Mouse (Mus musculus) thymus, adult 2 months (tissue): Measurements from ENCODE around the gene Lrrtm4. TPM values are rescaled to one million over a fixed set of nuclear protein-coding genes. Genes with fewer than 3 reads are reported as not detected.

Experiments
- DNase-seq: peaks from one replicate; pipeline ENCODE4 v3.0.0; 2021
- H3K27ac ChIP-seq: fragments of 200-500 bp; 2 replicates; pipeline ENCODE4 v1.5.1; 2012; ENCODE audit warnings: low read length, control low read depth; ENCODE audit not compliant: control insufficient read depth, insufficient read depth
- H3K27me3 ChIP-seq: fragments of 200-500 bp; 2 replicates; pipeline ENCODE4 v1.6.1; 2012; ENCODE audit warnings: mild to moderate bottlenecking, low read length, moderate library complexity, mixed read lengths; ENCODE audit not compliant: control insufficient read depth, insufficient read depth
- H3K36me3 ChIP-seq: fragments of 200-500 bp; 2 replicates; pipeline ENCODE4 v1.6.1; 2012; ENCODE audit warnings: mild to moderate bottlenecking, low read length, moderate library complexity; ENCODE audit not compliant: control insufficient read depth, insufficient read depth
- H3K4me1 ChIP-seq: fragments of 200-500 bp; replicated peaks from 2 replicates; pipeline ENCODE4 v1.6.1; 2012; ENCODE audit warnings: low read length; ENCODE audit not compliant: control insufficient read depth, insufficient read depth
- H3K4me3 ChIP-seq: fragments of 200-500 bp; 2 replicates; pipeline ENCODE4 v1.5.1; 2012; ENCODE audit warnings: mild to moderate bottlenecking, low read length, control low read depth, moderate library complexity; ENCODE audit not compliant: control insufficient read depth, insufficient read depth
- CTCF ChIP-seq: fragments of 200-500 bp; IDR thresholded peaks from 2 replicates; pipeline ENCODE4 v1.5.1; 2012; ENCODE audit warnings: mild to moderate bottlenecking, control low read depth, low read length, moderate library complexity, borderline replicate concordance; ENCODE audit not compliant: control insufficient read depth, poor library complexity, insufficient read depth; ENCODE audit errors: extremely low read depth
- POLR2A ChIP-seq: fragments of 200-500 bp; IDR thresholded peaks from 2 replicates; pipeline ENCODE4 v1.6.1; 2012; ENCODE audit warnings: mild to moderate bottlenecking, low read length, control low read depth, moderate library complexity; ENCODE audit not compliant: control insufficient read depth, poor library complexity, insufficient read depth; ENCODE audit errors: extremely low read depth
- WGBS: fragments of 180-500 bp; shearing (Covaris S2); methylation state at CpG from one replicate; pipeline ENCODE4 v1.1.7; 2018; 5-methylcytosine and 5-hydroxymethylcytosine counted together
- polyA plus RNA-seq: library from polyadenylated mRNA; depleted of rRNA; stranded (reverse); fragments of >200 nt; gene quantifications from 2 replicates; pipeline ENCODE4 v1.2.3, GENCODE M21; 2012

Gene Lrrtm4
- polyA plus RNA-seq, 1 experiment, result not detected

- TF ChIP-seq CTCF (no peak), POLR2A (no peak)
- no peak for DNase-seq
- H3K36me3 ChIP-seq, result no peaks in the 10 kb centered on the region
- H3K27ac ChIP-seq, result no peak overlapping the region
- no peak overlapping the region for H3K4me3 ChIP-seq
- no peaks in the 10 kb centered on the region for H3K27me3 ChIP-seq
- H3K4me1 ChIP-seq, result no peaks in the 10 kb centered on the region
- 94% methylated on average over 4 of the region's 4 CpGs for WGBS
These were observed 606.8 kb downstream of the Lrrtm4 start for GRCm38 (mm10) chr6:80625509-80625908.

- Histone ChIP-seq H3K4me1 (no peaks in the 10 kb centered on the region), H3K27ac (no peak overlapping the region), H3K27me3 (no peaks in the 10 kb centered on the region), H3K4me3 (no peak overlapping the region), H3K36me3 (no peaks in the 10 kb centered on the region)
- 92% methylated on average over 5 of the region's 5 CpGs for WGBS
- no peak for DNase-seq
- TF ChIP-seq POLR2A (no peak), CTCF (no peak)
These were observed 644.1 kb downstream of the Lrrtm4 start for GRCm38 (mm10) chr6:80662729-80663128.

GRCm38 (mm10) chr6:80664039-80664438 is 645.4 kb downstream of the Lrrtm4 start:
- no peak overlapping the region for H3K27ac ChIP-seq
- H3K4me3 ChIP-seq, result no peak overlapping the region
- WGBS, result 91% methylated on average over 4 of the region's 4 CpGs
- TF ChIP-seq POLR2A (no peak), CTCF (no peak)
- H3K27me3 ChIP-seq, result no peaks in the 10 kb centered on the region
- no peak for DNase-seq
- H3K4me1 ChIP-seq, result no peaks in the 10 kb centered on the region
- no peaks in the 10 kb centered on the region for H3K36me3 ChIP-seq

GRCm38 (mm10) chr6:80704183-80704582 is 685.5 kb downstream of the Lrrtm4 start:
- Histone ChIP-seq H3K4me1 (no peaks in the 10 kb centered on the region), H3K27ac (no peak overlapping the region), H3K36me3 (no peaks in the 10 kb centered on the region), H3K27me3 (no peaks in the 10 kb centered on the region), H3K4me3 (no peak overlapping the region)
- TF ChIP-seq CTCF (no peak), POLR2A (no peak)
- DNase-seq, result no peak
- 79% methylated on average over 2 of the region's 2 CpGs for WGBS

- H3K36me3 ChIP-seq, result no peaks in the 10 kb centered on the region
- no peak overlapping the region for H3K4me3 ChIP-seq
- H3K27me3 ChIP-seq, result no peaks in the 10 kb centered on the region
- no peak overlapping the region for H3K27ac ChIP-seq
- WGBS, result 96% methylated on average over 5 of the region's 5 CpGs
- DNase-seq, result no peak
- TF ChIP-seq POLR2A (no peak), CTCF (no peak)
- H3K4me1 ChIP-seq, result no peaks in the 10 kb centered on the region
These were observed 701.8 kb downstream of the Lrrtm4 start for GRCm38 (mm10) chr6:80720468-80720867.

- WGBS, result 94% methylated on average over 3 of the region's 3 CpGs
- no peaks in the 10 kb centered on the region for H3K4me1 ChIP-seq
- H3K4me3 ChIP-seq, result no peak overlapping the region
- H3K36me3 ChIP-seq, result no peaks in the 10 kb centered on the region
- no peaks in the 10 kb centered on the region for H3K27me3 ChIP-seq
- H3K27ac ChIP-seq, result no peak overlapping the region
- TF ChIP-seq POLR2A (no peak), CTCF (no peak)
- no peak for DNase-seq
These were observed 714.7 kb downstream of the Lrrtm4 start for GRCm38 (mm10) chr6:80733416-80733815.

GRCm38 (mm10) chr6:80750769-80751168 is 732.1 kb downstream of the Lrrtm4 start:
- H3K36me3 ChIP-seq, result no peaks in the 10 kb centered on the region
- WGBS, result 81% methylated on average over 2 of the region's 2 CpGs

More at GRCm38 (mm10) chr6:80750769-80751168, 732.1 kb downstream of the Lrrtm4 start:
- Histone ChIP-seq H3K4me3 (no peak overlapping the region), H3K4me1 (no peaks in the 10 kb centered on the region), H3K27ac (no peak overlapping the region), H3K27me3 (no peaks in the 10 kb centered on the region)
- TF ChIP-seq POLR2A, result no peak
- no peak for TF ChIP-seq CTCF
- DNase-seq, result no peak
